9 mouse cellular contexts compared by ENCODE assay signal in the genomic region with DNA sequence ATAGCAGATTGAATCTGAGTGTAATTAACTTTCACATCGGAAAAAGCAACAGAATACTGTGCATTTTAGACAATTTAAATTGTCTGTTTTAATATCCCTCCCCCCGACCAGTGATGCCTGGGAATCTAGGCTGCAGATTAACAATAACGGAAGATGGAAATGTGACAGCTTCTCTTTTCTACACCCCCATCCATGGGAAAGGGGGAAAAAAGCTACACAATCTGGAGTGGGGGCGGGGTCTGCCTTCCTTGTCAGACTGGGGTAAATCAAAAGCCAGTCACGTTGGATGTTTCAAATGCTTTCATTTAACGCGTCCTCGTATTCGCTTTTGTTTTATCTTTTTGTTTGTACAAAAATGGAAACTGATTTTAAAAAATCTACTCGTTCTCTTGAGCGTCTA. TPM values are rescaled to one million over a fixed set of nuclear protein-coding genes. Genes with fewer than 3 reads are reported as not detected.
DNase-seq lines count a peak whose midpoint lies in the region; ATAC-seq and TF ChIP-seq lines count a peak whose summit lies in the region.
"Had no signal": no experiment of that assay in that cellular context is flagged by ENCODE, and none has a peak within 500 bp of the region (broad histone marks: within the 10 kb centered on the region; RNA-seq: fewer than 3 reads in every experiment).

No protein-coding gene starts in this region.

- H3K27me3 ChIP-seq in embryonic facial prominence, embryonic 12.5 days, result peaks cover 8% of the 10 kb centered on the region; the same call in 1 of the 2 replicates
- peaks cover 5% of the 10 kb centered on the region; the same call in 1 of the 2 replicates for H3K27me3 ChIP-seq in intestine, embryonic 15.5 days (replicated peaks)
- peaks cover 18% of the 10 kb centered on the region for H3K27me3 ChIP-seq in limb, embryonic 14.5 days (ENCODE audit: control insufficient read depth, insufficient read depth, low read length)

- H3K36me3 ChIP-seq in embryonic facial prominence, embryonic 12.5 days, result no peaks in the 10 kb centered on the region
- H3K36me3 ChIP-seq in intestine, embryonic 15.5 days, result no peaks in the 10 kb centered on the region
- H3K36me3 ChIP-seq in limb, embryonic 14.5 days (ENCODE audit: control insufficient read depth, insufficient read depth, low read length), result no peaks in the 10 kb centered on the region

- no peaks in the 10 kb centered on the region for H3K4me1 ChIP-seq in embryonic facial prominence, embryonic 12.5 days
- 0 out of 2 replicates have a peak, but pooled peaks cover 6% of the 10 kb centered on the region for H3K4me1 ChIP-seq in intestine, embryonic 15.5 days (replicated peaks)
- no peaks in the 10 kb centered on the region for H3K4me1 ChIP-seq in limb, embryonic 14.5 days (ENCODE audit: control insufficient read depth, insufficient read depth, low read length)
- H3K4me1 ChIP-seq in olfactory bulb, adult 2 months (ENCODE audit: control insufficient read depth, insufficient read depth, low read length), result no peaks in the 10 kb centered on the region

- H3K9me3 ChIP-seq in embryonic facial prominence, embryonic 12.5 days, result no peaks in the 10 kb centered on the region
- no peaks in the 10 kb centered on the region for H3K9me3 ChIP-seq in intestine, embryonic 15.5 days
- H3K9me3 ChIP-seq in limb, embryonic 14.5 days (ENCODE audit: control insufficient read depth, low read length), result no peaks in the 10 kb centered on the region

- peak; percentile 3 for DNase-seq in CD4-positive, CD25-positive, alpha-beta regulatory T cell, adult 2 months (ENCODE audit: low read depth, low spot score)
- peak; percentile 22 for DNase-seq in MN1 (ENCODE audit: low spot score)
- DNase-seq in limb, embryonic 14.5 days (ENCODE audit: low spot score), result no peak
- no peak for DNase-seq in urinary bladder, adult 2 months (ENCODE audit: low spot score)

- TF ChIP-seq CTCF in olfactory bulb, adult 2 months (IDR thresholded peaks at IDR 0.05; ENCODE audit: insufficient read depth, low read depth, low read length), result no peak

- no peak for ATAC-seq in CD4-positive, CD25-positive, alpha-beta regulatory T cell, adult 4 months
- no peak for ATAC-seq in embryonic facial prominence, embryonic 12.5 days (ENCODE audit: insufficient number of reproducible peaks, insufficient read depth, low FRiP score, low TSS enrichment)
- ATAC-seq in intestine, embryonic 15.5 days, result no peak
- no peak for ATAC-seq in limb, embryonic 14.5 days (ENCODE audit: low FRiP score, low read depth)

- 7% methylated on average over 11 of the region's 11 CpGs for WGBS in embryonic facial prominence, embryonic 12.5 days
- 7% methylated on average over 11 of the region's 11 CpGs for whole genome bisulfite sequencing in intestine, embryonic 15.5 days
- 9% methylated on average over 11 of the region's 11 CpGs for WGBS in limb, embryonic 14.5 days
- 3% methylated on average over 11 of the region's 11 CpGs for WGBS in olfactory bulb, adult 2 months

- no peak for TF ChIP-seq POLR2A in limb, embryonic 14.5 days (IDR thresholded peaks at IDR 0.05; ENCODE audit: borderline replicate concordance, extremely low read depth, insufficient read depth, insufficient read length)
- TF ChIP-seq POLR2A in olfactory bulb, adult 2 months (IDR thresholded peaks at IDR 0.05; ENCODE audit: insufficient read depth, low read depth, low read length), result no peak

- H3K9ac ChIP-seq in embryonic facial prominence, embryonic 12.5 days, result 0 out of 2 replicates have a peak overlapping the region, but pooled peaks have one; percentile 72
- H3K9ac ChIP-seq in intestine, embryonic 15.5 days, result no peak overlapping the region
- no peak overlapping the region for H3K9ac ChIP-seq in limb, embryonic 14.5 days (ENCODE audit: low read depth, low read length, severe bottlenecking)

- H3K4me3 ChIP-seq in embryonic facial prominence, embryonic 12.5 days, result peak overlapping the region; percentile 87
- H3K4me3 ChIP-seq in intestine, embryonic 15.5 days (replicated peaks), result peak overlapping the region; percentile 94
- peak overlapping the region; percentile 82 for H3K4me3 ChIP-seq in limb, embryonic 14.5 days (replicated peaks; ENCODE audit: low read length)
- peak overlapping the region; percentile 49 for H3K4me3 ChIP-seq in olfactory bulb, adult 2 months (ENCODE audit: insufficient read depth, low read depth, low read length)
- H3K4me3 ChIP-seq: myocyte had no signal

- H3K27ac ChIP-seq in embryonic facial prominence, embryonic 12.5 days, result no peak overlapping the region
- H3K27ac ChIP-seq in intestine, embryonic 15.5 days, result no peak overlapping the region
- H3K27ac ChIP-seq in limb, embryonic 14.5 days (replicated peaks; ENCODE audit: low read depth, low read length), result no peak overlapping the region
- peak overlapping the region; percentile 51; the same call in 1 of the 2 replicates for H3K27ac ChIP-seq in olfactory bulb, adult 2 months (ENCODE audit: insufficient read depth, low read depth, low read length)

- H3K4me2 ChIP-seq in embryonic facial prominence, embryonic 12.5 days (replicated peaks), result peak overlapping the region; percentile 94
- peak overlapping the region; percentile 97 for H3K4me2 ChIP-seq in intestine, embryonic 15.5 days (replicated peaks)
- peak overlapping the region; percentile 95 for H3K4me2 ChIP-seq in limb, embryonic 14.5 days (replicated peaks; ENCODE audit: low read depth, low read length, severe bottlenecking)

RNA-seq across cellular contexts. Expression of a gene that starts 1.3 kb away (rescaled TPM):
- not detected for polyA plus RNA-seq in CD4-positive, CD25-positive, alpha-beta regulatory T cell, adult 4 months (2017; shearing (Covaris generic))
- polyA plus RNA-seq in embryonic facial prominence, embryonic 12.5 days (2016; fragmentation: Nextera tagmentation; extraction: Ambion mirVana), result 1.3 and 1.5 TPM in 2 replicates
- 1.1 and 1.2 TPM in 2 replicates for polyA plus RNA-seq in intestine, embryonic 15.5 days (2015; fragmentation: Nextera tagmentation; extraction: Ambion mirVana)
- 1.0 and 1.2 TPM in 2 replicates for polyA plus RNA-seq in limb, embryonic 14.5 days (2012; rRNA removed)
- 0.23 and 0.58 TPM in 2 replicates for polyA plus RNA-seq in limb, embryonic 14.5 days (2014; fragmentation: Nextera tagmentation; extraction: Ambion mirVana)
- polyA plus RNA-seq in olfactory bulb, adult 2 months (2012; ENCODE audit: insufficient read depth, insufficient read length, low replicate concordance, missing spikeins), result not detected in 2 replicates
- polyA plus RNA-seq in urinary bladder, adult 2 months (2012; rRNA removed), result 1.2 and 1.3 TPM in 2 replicates
- polyA plus RNA-seq: myocyte had no signal

RNA-seq across cellular contexts. Expression of a gene that starts 57.0 kb away (rescaled TPM):
- polyA plus RNA-seq in CD4-positive, CD25-positive, alpha-beta regulatory T cell, adult 4 months (2017; shearing (Covaris generic)), result under 1 TPM in 1 of 2 experiments, not detected in 1; 0.52 TPM
- 1.1 and 1.5 TPM in 2 replicates for polyA plus RNA-seq in embryonic facial prominence, embryonic 12.5 days (2016; fragmentation: Nextera tagmentation; extraction: Ambion mirVana)
- 1.4 and 2.2 TPM in 2 replicates for polyA plus RNA-seq in intestine, embryonic 15.5 days (2015; fragmentation: Nextera tagmentation; extraction: Ambion mirVana)
- 0.57 and 0.79 TPM in 2 replicates for polyA plus RNA-seq in limb, embryonic 14.5 days (2012; rRNA removed)
- 0.39 and 1.1 TPM in 2 replicates for polyA plus RNA-seq in limb, embryonic 14.5 days (2014; fragmentation: Nextera tagmentation; extraction: Ambion mirVana)
- not detected in 2 replicates for polyA plus RNA-seq in olfactory bulb, adult 2 months (2012; ENCODE audit: insufficient read depth, insufficient read length, low replicate concordance, missing spikeins)
- polyA plus RNA-seq in urinary bladder, adult 2 months (2012; rRNA removed), result 0.24 and 0.26 TPM in 2 replicates

Comparison
In these comparisons a context has a peak if more than half of its experiments do, and no peak if none do; other contexts are left out.
1. DNase-seq: peak in CD4-positive, CD25-positive, alpha-beta regulatory T cell, adult 2 months (single experiment) and MN1 (single experiment); none in limb, embryonic 14.5 days (single experiment) and urinary bladder, adult 2 months (single experiment).
2. Peak in every context shown above with its lines, with median percentiles within 50 percentile points of each other: H3K4me2 ChIP-seq and H3K4me3 ChIP-seq.